Mouse (Mus musculus) kidney, postnatal 0 days (tissue): ENCODE data around the gene Whrn. TPM values are rescaled to one million over a fixed set of nuclear protein-coding genes. Genes with fewer than 3 reads are reported as not detected.

Source experiments
- ATAC-seq: fragments of 200-750 bp; cut with Nextera tagmentation; replicated peaks from 2 replicates; pipeline ENCODE4 v1.8.0; 2017; ENCODE audit warnings: low read depth, moderate number of reproducible peaks, moderate TSS enrichment, moderate library complexity; ENCODE audit not compliant: low FRiP score
- DNase-seq: peaks from one replicate; pipeline ENCODE4 v3.0.0-alpha.2; 2016; ENCODE audit warnings: low spot score
- H3K27ac ChIP-seq: fragments of 300-500 bp; sonication (generic); 2 replicates; pipeline ENCODE4 v1.5.1; 2014; ENCODE audit warnings: mild to moderate bottlenecking
- H3K27me3 ChIP-seq: fragments of 300-500 bp; sonication (generic); 2 replicates; pipeline ENCODE4 v1.6.1; 2014; ENCODE audit warnings: low read length, mixed read lengths; ENCODE audit not compliant: insufficient read depth
- H3K36me3 ChIP-seq: fragments of 300-500 bp; sonication (generic); 2 replicates; pipeline ENCODE4 v1.6.1; 2014; ENCODE audit warnings: low read length, mixed read lengths; ENCODE audit not compliant: insufficient read depth
- H3K4me1 ChIP-seq: fragments of 300-500 bp; sonication (generic); replicated peaks from 2 replicates; pipeline ENCODE4 v1.6.1; 2014; ENCODE audit warnings: antibody characterized with exemption, low read length, mixed read lengths; ENCODE audit not compliant: insufficient read depth
- H3K4me2 ChIP-seq: fragments of 300-500 bp; sonication (generic); 2 replicates; pipeline ENCODE4 v1.6.1; 2014; ENCODE audit warnings: mild to moderate bottlenecking, low read length, moderate library complexity, mixed read lengths
- H3K4me3 ChIP-seq: fragments of 300-500 bp; sonication (generic); replicated peaks from 2 replicates; pipeline ENCODE4 v1.5.1; 2014; ENCODE audit warnings: low read depth, low read length
- H3K9ac ChIP-seq: fragments of 300-500 bp; sonication (generic); 2 replicates; pipeline ENCODE4 v1.6.1; 2014; ENCODE audit warnings: low read depth, low read length
- H3K9me3 ChIP-seq: fragments of 300-500 bp; sonication (generic); replicated peaks from 2 replicates; pipeline ENCODE4 v1.6.1; 2016; ENCODE audit warnings: low read length, inconsistent platforms, mixed read lengths
- CTCF ChIP-seq: IDR thresholded peaks from 2 replicates; pipeline ENCODE4 v1.5.1; 2016; ENCODE audit warnings: antibody characterized with exemption, low read depth, mild to moderate bottlenecking, moderate library complexity
- WGBS: fragments of 180-500 bp; shearing (Covaris S2); extraction: QIAGEN DNeasy Blood & Tissue Kit; methylation state at CpG from one replicate; pipeline ENCODE4 v1.1.7; 2014; 5-methylcytosine and 5-hydroxymethylcytosine counted together
- polyA plus RNA-seq: library from polyadenylated mRNA; unstranded; fragments of >200 nt; fragmentation: Nextera tagmentation; extraction: Ambion mirVana; gene quantifications from 2 replicates; pipeline ENCODE4 v1.2.1, GENCODE M21; 2015

Whrn gene
- polyA plus RNA-seq, 1 experiment from 2014 or later: 3.4 TPM

DNA sequence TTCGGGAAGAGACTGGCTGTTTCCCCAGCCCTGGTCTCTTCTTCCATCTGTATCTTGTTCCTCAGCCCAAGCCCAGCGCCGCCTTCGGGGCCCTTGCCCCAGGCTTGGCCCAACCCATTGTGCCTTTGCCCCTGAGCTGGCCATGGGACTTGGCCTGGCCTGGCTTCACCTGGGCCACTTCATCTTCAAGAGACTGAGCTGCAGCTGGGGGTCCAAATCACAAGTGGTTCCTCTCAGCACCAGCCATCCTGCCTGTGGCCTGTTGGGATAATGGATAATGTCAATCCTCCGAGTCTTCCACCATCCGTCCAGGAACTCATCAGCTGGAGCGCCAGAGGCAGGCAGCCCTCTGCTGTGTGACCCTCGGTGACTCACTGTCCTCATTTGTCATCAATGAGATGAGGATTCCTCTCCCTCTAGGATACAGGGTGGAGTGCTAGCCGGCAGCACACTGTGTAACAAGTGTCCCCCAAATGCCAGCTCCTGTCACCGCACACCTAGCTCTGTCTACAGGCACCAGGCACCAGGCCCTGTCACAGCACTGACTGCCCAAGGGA, 97.7 kb downstream of the Whrn start:
- Histone ChIP-seq H3K27me3 (no peaks in the 10 kb centered on the region), H3K4me3 (no peak overlapping the region), H3K36me3 (peaks cover 13% of the 10 kb centered on the region; the same call in 1 of the 2 replicates), H3K27ac (no peak overlapping the region), H3K4me2 (no peak overlapping the region), H3K9ac (no peak overlapping the region), H3K4me1 (0 out of 2 replicates have a peak, but pooled peaks cover 17% of the 10 kb centered on the region), H3K9me3 (no peaks in the 10 kb centered on the region)
- 86% methylated on average over 10 of the region's 10 CpGs for WGBS
- ATAC-seq: no peak
- no peak for TF ChIP-seq CTCF
- DNase-seq: no peak

- H3K27ac ChIP-seq: no peak overlapping the region
These were observed 104.5 kb downstream of the Whrn start for GRCm38 (mm10) chr4:63391322-63391721.

GRCm38 (mm10) chr4:63389887-63390528, 105.8 kb downstream of the Whrn start:
- no peaks in the 10 kb centered on the region for H3K9me3 ChIP-seq
- no peak for ATAC-seq

More at GRCm38 (mm10) chr4:63391322-63391721, 104.5 kb downstream of the Whrn start:
- H3K4me2 ChIP-seq: no peak overlapping the region
- WGBS: 80% methylated on average over 6 of the region's 6 CpGs
- H3K9me3 ChIP-seq: no peaks in the 10 kb centered on the region
- ATAC-seq: no peak
- H3K36me3 ChIP-seq: peaks cover 16% of the 10 kb centered on the region; the same call in 1 of the 2 replicates
- no peaks in the 10 kb centered on the region for H3K27me3 ChIP-seq
- H3K4me1 ChIP-seq: no peaks in the 10 kb centered on the region
- DNase-seq: no peak
- H3K4me3 ChIP-seq: no peak overlapping the region
- no peak overlapping the region for H3K9ac ChIP-seq
- no peak for TF ChIP-seq CTCF

GRCm38 (mm10) chr4:63389121-63389886, 106.5 kb downstream of the Whrn start:
- no peak overlapping the region for H3K9ac ChIP-seq
- H3K4me2 ChIP-seq: no peak overlapping the region
- no peak overlapping the region for H3K27ac ChIP-seq
- no peak for TF ChIP-seq CTCF
- 70% methylated on average over 8 of the region's 8 CpGs for WGBS
- no peak overlapping the region for H3K4me3 ChIP-seq
- DNase-seq (no peak), ATAC-seq (no peak)
- H3K9me3 ChIP-seq: no peaks in the 10 kb centered on the region
- H3K27me3 ChIP-seq: no peaks in the 10 kb centered on the region
- no peaks in the 10 kb centered on the region for H3K4me1 ChIP-seq
- H3K36me3 ChIP-seq: peaks cover 9% of the 10 kb centered on the region; the same call in 1 of the 2 replicates

More at GRCm38 (mm10) chr4:63389887-63390528, 105.8 kb downstream of the Whrn start:
- Histone ChIP-seq H3K27me3 (no peaks in the 10 kb centered on the region), H3K4me3 (no peak overlapping the region), H3K4me1 (no peaks in the 10 kb centered on the region), H3K4me2 (no peak overlapping the region), H3K36me3 (peaks cover 12% of the 10 kb centered on the region; the same call in 1 of the 2 replicates), H3K9ac (no peak overlapping the region), H3K27ac (no peak overlapping the region)
- DNase-seq: no peak
- no peak for TF ChIP-seq CTCF
- 78% methylated on average over 11 of the region's 11 CpGs for WGBS

DNA sequence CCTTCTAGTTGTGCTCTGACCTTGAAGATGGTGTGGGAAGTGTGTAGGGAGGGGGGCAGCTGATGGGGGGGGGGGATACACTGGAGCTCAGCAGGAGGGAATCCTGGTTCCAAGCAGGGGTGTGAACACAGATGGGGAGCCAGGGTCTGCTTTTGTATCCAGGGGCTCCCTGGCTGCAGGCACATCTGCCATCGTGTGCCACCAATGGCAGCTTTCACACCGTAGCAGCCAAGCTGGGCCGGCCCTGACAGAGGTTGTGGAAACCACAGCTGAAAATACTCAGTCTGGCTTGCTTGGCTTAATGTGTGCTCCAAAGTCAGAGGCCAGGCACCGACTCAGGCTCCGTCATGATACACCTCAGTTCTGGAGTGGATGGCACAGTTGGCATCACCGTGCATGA, 107.8 kb downstream of the Whrn start:
- TF ChIP-seq CTCF: no peak
- Histone ChIP-seq H3K4me2 (no peak overlapping the region), H3K27ac (no peak overlapping the region), H3K9ac (no peak overlapping the region), H3K4me3 (no peak overlapping the region), H3K27me3 (no peaks in the 10 kb centered on the region), H3K9me3 (no peaks in the 10 kb centered on the region), H3K36me3 (0 out of 2 replicates have a peak, but pooled peaks cover 17% of the 10 kb centered on the region), H3K4me1 (no peaks in the 10 kb centered on the region)
- WGBS: 89% methylated on average over 6 of the region's 6 CpGs
- ATAC-seq: no peak
- DNase-seq: no peak

GRCm38 (mm10) chr4:63385784-63386183, 110.0 kb downstream of the Whrn start:
- no peak for TF ChIP-seq CTCF
- H3K4me3 ChIP-seq: no peak overlapping the region
- ATAC-seq (no peak), DNase-seq (no peak)
- no peak overlapping the region for H3K9ac ChIP-seq
- no peaks in the 10 kb centered on the region for H3K4me1 ChIP-seq
- H3K4me2 ChIP-seq: no peak overlapping the region
- no peak overlapping the region for H3K27ac ChIP-seq
- peaks cover 29% of the 10 kb centered on the region for H3K36me3 ChIP-seq
- 66% methylated on average over 11 of the region's 11 CpGs for WGBS
- no peaks in the 10 kb centered on the region for H3K9me3 ChIP-seq
- H3K27me3 ChIP-seq: no peaks in the 10 kb centered on the region
